In genomic region chr2:5036411-5037076, GRCm38 (mm10) we compare ENCODE assay signal across 32 mouse cellular contexts. TPM values are rescaled to one million over a fixed set of nuclear protein-coding genes. Genes with fewer than 3 reads are reported as not detected.
DNase-seq lines count a peak whose midpoint lies in the region; ATAC-seq and TF ChIP-seq lines count a peak whose summit lies in the region.
"Had no signal": no experiment of that assay in that cellular context is flagged by ENCODE, and none has a peak within 500 bp of the region (broad histone marks: within the 10 kb centered on the region; RNA-seq: fewer than 3 reads in every experiment).

No protein-coding gene starts in this region.

- TF ChIP-seq POLR2A in spleen, adult 2 months (IDR thresholded peaks at IDR 0.05; ENCODE audit: low read depth, low read length): no peak

- no peak overlapping the region for H3K4me3 ChIP-seq in spleen, adult 2 months (ENCODE audit: extremely low read depth, insufficient read depth, insufficient read length)
- H3K4me3 ChIP-seq: embryonic facial prominence, embryonic 10.5 days; embryonic facial prominence, embryonic 15.5 days; forebrain, embryonic 12.5 days; heart, embryonic 10.5 days; hindbrain, embryonic 12.5 days; limb, embryonic 13.5 days; liver, embryonic 13.5 days; midbrain, embryonic 10.5 days; myocyte; neural tube, embryonic 12.5 days had no signal

- DNase-seq in lung, adult 18-20 months: peak; percentile 17 to 29
- no peak for DNase-seq in lung, postnatal 10 days
- DNase-seq in spleen, adult 2 months (ENCODE audit: low read depth in 1 of 2, low spot score in 2 of 2): no peak
- no peak for DNase-seq in spleen, postnatal 36 days (ENCODE audit: low spot score in 2 of 2)
- DNase-seq in gastrocnemius, postnatal 36 days: no peak
- DNase-seq: adrenal gland, adult 8-10 months; cerebellum, adult 8-10 months; cerebellum, postnatal 25 days; gastrocnemius, postnatal 10 days; heart, adult 11 months; heart, postnatal 36 days; kidney, adult 9 months; kidney, postnatal 10 days; layer of hippocampus, adult 9-11 months; liver, embryonic 13.5 days; right cerebral cortex, adult 18-20 months; right cerebral cortex, postnatal 4 days; thymus, postnatal 14 days had no signal

- ATAC-seq in inflammation-experienced regulatory T-cells, adult 6 months: peak; percentile 63
- ATAC-seq in granulocyte monocyte progenitor cell, adult 5-6 weeks (replicated peaks; ENCODE audit: poor library complexity, severe bottlenecking): no peak
- ATAC-seq: hindbrain, postnatal 0 days; intestine, postnatal 0 days had no signal

- 61% methylated on average over 10 of the region's 10 CpGs for WGBS in spleen, adult 2 months

- 0 out of 2 replicates have a peak overlapping the region, but pooled peaks have one; percentile 17 for H3K27ac ChIP-seq in spleen, adult 2 months (ENCODE audit: insufficient read depth, low read length)
- H3K27ac ChIP-seq: embryonic facial prominence, embryonic 10.5 days; embryonic facial prominence, embryonic 15.5 days; forebrain, embryonic 12.5 days; heart, embryonic 10.5 days; hindbrain, embryonic 12.5 days; hindbrain, postnatal 0 days; limb, embryonic 13.5 days; liver, embryonic 13.5 days; macrophage; midbrain, embryonic 10.5 days; neural tube, embryonic 12.5 days had no signal

- no peaks in the 10 kb centered on the region for H3K36me3 ChIP-seq in spleen, adult 2 months (ENCODE audit: control insufficient read depth, insufficient read depth, low read length)
- H3K36me3 ChIP-seq: embryonic facial prominence, embryonic 10.5 days; embryonic facial prominence, embryonic 15.5 days; forebrain, embryonic 12.5 days; heart, embryonic 10.5 days; hindbrain, embryonic 12.5 days; limb, embryonic 13.5 days; midbrain, embryonic 10.5 days; neural tube, embryonic 12.5 days had no signal

- TF ChIP-seq CTCF in spleen, adult 2 months (IDR thresholded peaks at IDR 0.05; ENCODE audit: extremely low read depth, insufficient read depth, insufficient read length, insufficient replicate concordance): no peak

- intact Hi-C loops in gastrocnemius, postnatal 36 days (cut with DNase I): no loop called here

- no peaks in the 10 kb centered on the region for H3K27me3 ChIP-seq in spleen, adult 2 months (ENCODE audit: control insufficient read depth, insufficient read depth, low read length)
- H3K27me3 ChIP-seq: embryonic facial prominence, embryonic 15.5 days; hindbrain, embryonic 12.5 days; limb, embryonic 13.5 days; liver, embryonic 13.5 days; neural tube, embryonic 12.5 days had no signal

- peaks cover 4% of the 10 kb centered on the region; the same call in 1 of the 2 replicates for H3K4me1 ChIP-seq in spleen, adult 2 months (ENCODE audit: control insufficient read depth, insufficient read depth, insufficient read length)
- H3K4me1 ChIP-seq: embryonic facial prominence, embryonic 10.5 days; embryonic facial prominence, embryonic 15.5 days; heart, embryonic 10.5 days; limb, embryonic 13.5 days had no signal

RNA-seq across cellular contexts. Expression of gene Mcm10, which starts 24.0 kb away (rescaled TPM):
- 4.1 and 4.8 TPM in 2 replicates for polyA plus RNA-seq in spleen, adult 2 months (2012; rRNA removed)
- polyA plus RNA-seq in inflammation-experienced regulatory T-cells, adult 6 months (2017; shearing (Covaris generic)): 10 to 100 TPM in 1 of 3 experiments, 1 to 10 TPM in 2; 3.2 to 20.8 (median 3.5) TPM
- total RNA-seq in granulocyte monocyte progenitor cell, adult 5-6 weeks (2014; fragmentation: Nextera tagmentation): 71.2 and 82.0 TPM in 2 replicates
- total RNA-seq in granulocyte monocyte progenitor cell, adult 5-6 weeks (2017): 74.6 and 98.7 TPM in 2 replicates
- under 1 TPM in 1 of 2 experiments, not detected in 1; 0.74 TPM for total RNA-seq in gastrocnemius, postnatal 36 days (2021)

RNA-seq across cellular contexts. Expression of gene Optn, which starts 27.3 kb away (rescaled TPM):
- 2.7 and 3.0 TPM in 2 replicates for polyA plus RNA-seq in spleen, adult 2 months (2012; rRNA removed)
- 1 to 10 TPM in 2 of 3 experiments, under 1 TPM in 1; 0.78 to 4.6 (median 1.5) TPM for polyA plus RNA-seq in inflammation-experienced regulatory T-cells, adult 6 months (2017; shearing (Covaris generic))
- total RNA-seq in granulocyte monocyte progenitor cell, adult 5-6 weeks (2014; fragmentation: Nextera tagmentation): 0.68 and 4.2 TPM in 2 replicates
- total RNA-seq in granulocyte monocyte progenitor cell, adult 5-6 weeks (2017): 3.7 and 7.2 TPM in 2 replicates
- 10 to 100 TPM; 66.8 to 73.0 TPM for total RNA-seq in gastrocnemius, postnatal 36 days (2021)

Comparison
In these comparisons a context has a peak if more than half of its experiments do, and no peak if none do; other contexts are left out.
1. DNase-seq: peak in lung, adult 18-20 months (2 of 2); none in lung, postnatal 10 days (single experiment), spleen, adult 2 months (0 of 2), spleen, postnatal 36 days (0 of 2) and gastrocnemius, postnatal 36 days (0 of 2).
2. RNA of gene Mcm10, which starts 24.0 kb away (total RNA-seq): 71.2 to 98.7 TPM in granulocyte monocyte progenitor cell, adult 5-6 weeks; 0.74 TPM in gastrocnemius, postnatal 36 days; every median in the first group is over 10 times any median in the second.
3. RNA of gene Optn, which starts 27.3 kb away (total RNA-seq): 66.8 to 73.0 TPM in gastrocnemius, postnatal 36 days; 0.68 to 7.2 TPM in granulocyte monocyte progenitor cell, adult 5-6 weeks; every median in the first group is over 4 times any median in the second.